Mouse (Mus musculus) gastrocnemius, postnatal 14 days (tissue): Measurements from ENCODE around the gene Fgfr2. TPM values are rescaled to one million over a fixed set of nuclear protein-coding genes. Genes with fewer than 3 reads are reported as not detected.
A peak's percentile ranks its signal among the peaks of the same experiment; 100 is the strongest.

Experiments used
- DNase-seq: peaks from one replicate; pipeline ENCODE4 v3.0.0; 2021; ENCODE audit warnings: mixed read lengths
- intact Hi-C: fragments of 180-260 bp; cut with DNase I; formaldehyde crosslinking; loops from one replicate; pipeline ENCODE4 v1.15.1; 2025; ENCODE audit warnings: low total_unique reads
- total RNA-seq, 2 experiments: library from RNA; stranded (reverse); gene quantifications; 2 replicates each; pipeline ENCODE4 v1.2.3; 2021

The Fgfr2 gene
- total RNA-seq, 2 experiments from 2014 or later = 1.2 to 1.8 TPM

DNA sequence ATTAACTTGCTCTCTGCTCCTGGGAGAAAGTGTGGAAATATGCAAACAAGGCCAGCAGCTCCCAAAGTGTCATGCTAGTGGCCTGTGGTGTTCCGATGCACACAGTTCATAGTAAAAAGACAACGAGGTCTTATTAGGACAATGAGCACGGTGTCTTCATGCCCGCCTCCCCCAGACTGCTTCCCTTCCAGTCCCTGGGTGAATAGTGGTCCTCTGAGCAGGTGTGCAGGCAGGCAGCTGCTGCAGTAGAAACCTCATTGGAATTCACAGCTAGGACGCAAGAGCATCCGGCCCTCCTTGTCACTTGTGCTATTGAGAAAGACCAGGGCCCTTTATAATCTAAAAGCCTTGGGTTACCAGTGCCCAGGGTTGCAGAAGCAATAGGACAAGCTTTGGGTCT lies 2409.8 kb downstream of the Fgfr2 start:
- no peak for DNase-seq
- intact Hi-C loops = no loop called here

- no peak for DNase-seq
- intact Hi-C loops = no loop called here
Measured at GRCm38 (mm10) chr7:130711851-130712250, 2411.3 kb downstream of the Fgfr2 start.

DNA sequence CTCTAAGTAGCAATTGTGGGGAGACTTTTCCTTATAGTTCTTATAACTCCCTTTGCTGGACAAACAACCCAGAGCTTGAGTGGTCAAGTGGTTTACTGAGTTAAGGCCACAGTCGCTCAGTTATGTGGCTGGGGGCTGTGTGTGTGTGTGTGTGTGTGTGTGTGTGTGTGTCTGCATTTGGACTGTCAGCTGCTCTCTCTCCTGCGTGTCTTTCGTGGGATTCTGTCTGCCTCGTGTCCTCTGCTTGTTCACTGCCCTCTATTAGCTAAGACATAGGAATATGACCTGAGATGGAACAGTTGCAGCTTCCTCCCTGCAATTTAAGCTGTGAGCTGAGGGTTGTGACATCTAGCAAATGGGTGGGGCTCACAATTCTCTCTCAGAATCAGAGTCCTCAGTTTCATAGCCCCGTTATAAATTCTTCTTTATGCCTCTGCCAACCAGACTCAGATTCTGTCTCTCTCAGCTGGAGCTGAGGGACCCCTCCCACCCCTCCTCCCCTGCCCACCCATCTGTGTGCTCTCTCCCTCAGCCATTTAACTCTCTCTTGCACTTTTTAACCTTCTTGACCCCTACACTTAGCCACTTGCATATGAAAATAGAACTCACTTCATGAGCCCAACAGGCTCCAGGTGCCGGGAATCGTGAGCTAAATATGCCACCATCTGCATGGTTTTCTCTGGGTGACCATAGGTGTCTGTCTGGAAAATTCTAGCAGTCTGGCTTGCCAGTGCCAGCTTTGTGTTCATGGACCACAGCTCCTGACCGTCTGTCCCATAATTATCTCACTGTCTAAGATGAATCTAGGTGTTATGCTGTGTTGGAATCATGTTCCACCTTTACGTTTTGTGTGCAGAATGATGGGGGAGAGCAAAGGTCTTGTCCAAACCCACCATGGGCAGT lies 2413.5 kb downstream of the Fgfr2 start:
- DNase-seq = no peak
- intact Hi-C loops = no loop called here

- intact Hi-C loops = no loop called here
- DNase-seq = no peak
Measured at GRCm38 (mm10) chr7:130708940-130709339, 2414.2 kb downstream of the Fgfr2 start.

DNA sequence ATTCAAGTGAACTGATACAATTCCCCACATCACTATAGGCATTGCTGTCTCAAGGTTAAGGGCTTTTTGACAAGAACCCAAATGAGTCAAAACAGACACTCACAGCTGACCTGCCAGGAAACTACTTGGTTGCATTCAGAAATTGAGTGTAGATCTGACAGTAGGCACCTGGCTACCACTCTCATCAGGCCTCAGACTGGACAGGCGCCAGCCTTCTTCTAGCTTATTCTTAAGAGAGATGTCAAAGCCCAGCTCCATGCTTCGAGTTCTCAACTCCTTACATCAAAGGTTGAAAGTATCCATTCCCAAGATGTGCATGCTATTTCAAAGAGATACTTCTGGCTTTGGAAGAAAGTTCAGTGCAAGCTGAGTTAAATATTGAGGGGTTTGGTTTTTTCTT lies 2417.9 kb downstream of the Fgfr2 start:
- intact Hi-C loops = no loop called here
- DNase-seq = no peak

- intact Hi-C loops = no loop called here
- DNase-seq = no peak
Measured at GRCm38 (mm10) chr7:130701336-130701735, 2421.8 kb downstream of the Fgfr2 start.

DNA sequence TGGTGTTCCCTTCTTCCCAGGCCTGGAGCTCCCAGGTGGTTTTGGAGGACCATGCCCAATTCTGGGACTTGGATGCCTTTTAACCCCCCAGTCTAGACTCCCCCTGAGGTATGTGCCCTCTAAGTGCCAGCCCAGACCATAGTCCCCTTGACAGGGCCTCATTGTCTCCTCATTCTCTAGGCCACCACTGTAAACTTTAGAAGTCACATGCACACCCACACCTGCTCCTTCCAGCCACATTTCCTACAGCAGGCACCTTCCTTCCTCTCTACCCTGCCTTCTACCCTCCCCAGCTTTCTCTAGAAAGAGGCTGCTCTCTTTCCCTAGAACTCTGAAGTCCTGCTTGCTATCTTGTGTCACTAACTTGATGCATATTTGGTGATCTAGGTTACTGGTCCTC lies 2424.7 kb downstream of the Fgfr2 start:
- intact Hi-C loops = no loop called here
- DNase-seq = no peak

GRCm38 (mm10) chr7:130696347-130697234 lies 2426.6 kb downstream of the Fgfr2 start:
- intact Hi-C loops = no loop called here
- DNase-seq = peak; percentile 39

GRCm38 (mm10) chr7:130695669-130696338 lies 2427.3 kb downstream of the Fgfr2 start:
- intact Hi-C loops = no loop called here

GRCm38 (mm10) chr7:130693800-130694193 lies 2429.4 kb downstream of the Fgfr2 start:
- intact Hi-C loops = no loop called here
- DNase-seq = no peak

More at GRCm38 (mm10) chr7:130695669-130696338, 2427.3 kb downstream of the Fgfr2 start:
- DNase-seq = no peak

GRCm38 (mm10) chr7:130692943-130693799 lies 2430.0 kb downstream of the Fgfr2 start:
- DNase-seq = no peak
- intact Hi-C loops = no loop called here

- intact Hi-C loops = no loop called here
- DNase-seq = peak; percentile 69
Measured at GRCm38 (mm10) chr7:130692392-130692942, 2430.7 kb downstream of the Fgfr2 start.

GRCm38 (mm10) chr7:130691931-130692330 lies 2431.2 kb downstream of the Fgfr2 start:
- intact Hi-C loops = no loop called here
- DNase-seq = no peak

- intact Hi-C loops = no loop called here
Measured at GRCm38 (mm10) chr7:130690869-130691268, 2432.3 kb downstream of the Fgfr2 start.

DNA sequence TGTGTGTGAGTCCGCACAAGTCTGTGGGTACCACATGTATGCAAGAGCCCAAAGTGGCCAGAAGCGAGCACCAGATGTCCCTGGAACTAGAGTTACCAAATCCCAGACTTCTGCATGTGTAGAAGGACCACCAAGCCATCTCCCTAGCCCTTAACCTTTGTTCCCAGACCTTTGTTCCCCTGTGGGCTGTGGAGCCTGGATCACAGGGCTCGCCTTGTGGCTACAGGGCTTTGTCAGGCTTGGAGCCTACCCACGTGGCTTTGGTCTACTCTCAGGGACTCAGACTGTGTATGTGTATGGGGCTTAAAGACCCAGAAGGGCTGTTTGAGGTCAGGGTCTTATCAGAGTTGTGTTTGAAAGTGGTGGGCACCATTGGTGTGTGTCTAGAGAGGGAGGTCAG lies 2434.5 kb downstream of the Fgfr2 start:
- DNase-seq = no peak
- intact Hi-C loops = no loop called here

More at GRCm38 (mm10) chr7:130690869-130691268, 2432.3 kb downstream of the Fgfr2 start:
- DNase-seq = no peak

DNA sequence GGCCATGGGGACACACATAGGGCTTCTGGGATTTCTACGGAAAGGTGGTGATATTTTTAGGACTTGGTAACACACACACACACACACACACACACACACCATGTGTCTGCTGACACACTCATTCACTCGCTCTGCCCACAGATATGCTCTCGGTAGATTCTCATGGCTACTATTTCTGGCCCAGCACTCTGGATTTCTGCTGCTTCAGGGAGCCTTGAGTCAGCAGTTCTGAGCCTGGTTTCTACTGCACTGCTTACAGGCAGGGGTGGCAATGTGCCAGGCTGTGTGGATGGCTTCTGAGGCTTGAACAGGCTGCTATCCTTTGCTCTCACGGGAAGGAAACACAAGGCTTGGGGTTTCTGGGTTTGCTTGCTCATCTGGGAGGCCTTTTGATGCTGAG lies 2441.4 kb downstream of the Fgfr2 start:
- peak; percentile 73 for DNase-seq
- intact Hi-C loops = no loop called here

GRCm38 (mm10) chr7:130678414-130678813 lies 2444.7 kb downstream of the Fgfr2 start:
- DNase-seq = peak; percentile 49
- intact Hi-C loops = loop anchor here (10.0 kb wide), 1 partner anchor 76 kb away; no protein-coding TSS in a partner anchor

DNA sequence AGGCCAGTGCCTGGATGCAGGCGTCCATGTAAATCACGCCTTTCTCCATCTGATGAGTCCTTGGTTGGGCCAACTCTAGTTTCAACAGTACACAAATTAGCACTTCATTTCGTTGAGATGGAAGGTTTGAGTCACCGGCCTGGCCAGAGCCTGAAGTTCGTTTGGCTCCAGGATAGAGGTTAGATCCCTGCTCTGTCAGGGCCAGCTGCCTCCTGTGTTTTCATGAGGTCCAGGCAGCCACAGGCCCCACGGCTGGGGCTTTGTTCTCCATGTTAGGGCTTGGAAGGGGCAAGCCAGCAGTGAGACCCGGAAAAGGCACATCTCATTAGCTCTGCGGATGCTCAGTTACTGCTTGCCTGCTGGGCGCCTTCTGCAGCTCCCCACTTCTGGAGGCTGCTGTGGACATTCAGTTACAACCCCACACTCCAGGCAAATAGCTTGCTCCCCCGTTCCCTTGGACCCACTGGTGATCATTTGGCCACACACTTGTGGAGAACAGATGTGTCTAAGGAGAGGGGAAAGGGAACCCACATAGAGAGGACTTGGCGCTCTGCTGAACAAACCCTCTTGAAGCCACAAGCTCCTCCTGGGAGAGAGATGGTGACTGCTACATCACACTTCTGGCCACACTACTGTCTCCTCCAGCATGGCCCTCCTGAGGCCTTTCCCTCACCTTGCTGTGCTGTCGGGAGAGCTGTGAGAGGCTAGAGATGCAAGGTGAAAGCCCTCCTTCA lies 2445.4 kb downstream of the Fgfr2 start:
- intact Hi-C loops = loop anchor here (10.0 kb wide), 1 partner anchor 77 kb away; no protein-coding TSS in a partner anchor
- peak; percentile 42 for DNase-seq
